Mouse (Mus musculus) G1E (cell line): Measurements from ENCODE around the gene Nacad.

Experiments used
- CTCF ChIP-seq: IDR thresholded peaks from 2 replicates; pipeline ENCODE4 v1.5.1; 2012; ENCODE audit warnings: low read depth, low read length, inconsistent platforms, mixed read lengths
- GATA1 ChIP-seq: IDR thresholded peaks from 2 replicates; pipeline ENCODE4 v1.6.1; 2012; ENCODE audit warnings: borderline replicate concordance, low read length, inconsistent platforms, mixed read lengths
- GATA2 ChIP-seq: IDR thresholded peaks from 2 replicates; pipeline ENCODE4 v1.6.1; 2012; ENCODE audit warnings: low read depth, low read length, inconsistent platforms, borderline replicate concordance
- POLR2AphosphoS5 ChIP-seq: IDR thresholded peaks from 2 replicates; pipeline ENCODE4 v1.6.1; 2012; ENCODE audit warnings: low read depth, low read length, inconsistent platforms; ENCODE audit not compliant: insufficient replicate concordance
- TAL1 ChIP-seq: conservative IDR thresholded peaks from 2 replicates; pipeline ENCODE4 v1.6.1; 2012; ENCODE audit warnings: low read depth, low read length, inconsistent platforms, mixed read lengths

GRCm38 (mm10) chr11:6596616-6597015 is 9.2 kb downstream of the Nacad start:
- no peak for TF ChIP-seq GATA1
- no peak for TF ChIP-seq CTCF
- no peak for TF ChIP-seq POLR2AphosphoS5
- no peak for TF ChIP-seq TAL1
- no peak for TF ChIP-seq GATA2
